Mouse (Mus musculus): Measurements from ENCODE around the gene Atf7ip2. TPM values are rescaled to one million over a fixed set of nuclear protein-coding genes. Genes with fewer than 3 reads are reported as not detected.

The Atf7ip2 gene
- polyA plus RNA-seq (2014; fragmentation: Illumina TruSeq; extraction: RNeasy Lipid Tissue Mini Kit (QIAGEN cat#74804); ENCODE audit: insufficient read depth, low read depth, low replicate concordance): not detected

GRCm38 (mm10) chr16:10192679-10193506 lies at the start of gene Atf7ip2:
TSS of gene Atf7ip2 (plus strand) at chr16:10192712.

DNA sequence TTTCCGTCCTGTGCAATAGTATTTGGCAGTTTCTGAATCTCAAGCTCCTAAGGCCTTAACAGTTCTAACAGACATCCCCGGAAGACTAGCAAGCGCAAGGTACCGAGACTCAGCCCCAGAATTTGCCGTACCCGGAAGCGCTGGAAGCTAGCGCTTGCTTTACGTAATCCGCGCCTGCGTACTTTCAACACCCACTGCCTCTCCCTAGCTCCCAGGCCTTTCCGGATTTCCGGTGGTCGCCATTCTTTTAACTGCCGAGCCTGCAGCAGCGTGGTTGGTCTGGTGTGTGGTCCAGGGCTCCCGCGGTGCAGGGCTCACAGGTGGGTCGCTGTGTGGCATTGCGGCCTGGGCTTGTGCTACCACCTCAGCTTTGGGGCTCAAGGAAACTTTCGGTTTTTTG lies 22.5 kb upstream of the Atf7ip2 start, which contains the start of gene Rpl39l:
Rpl39l (plus strand) TSS at position 222 of the 400 bp plus-strand sequence.

Other genes with a start within 250 kb of the Atf7ip2 start
- gene Grin2a, start 197.2 kb upstream of the Atf7ip2 start, polyA plus RNA-seq (2014; fragmentation: Illumina TruSeq; extraction: RNeasy Lipid Tissue Mini Kit (QIAGEN cat#74804); ENCODE audit: insufficient read depth, low read depth, low replicate concordance): not detected
- gene Rpl39l, start 22.5 kb upstream of the Atf7ip2 start, polyA plus RNA-seq (2014; fragmentation: Illumina TruSeq; extraction: RNeasy Lipid Tissue Mini Kit (QIAGEN cat#74804); ENCODE audit: insufficient read depth, low read depth, low replicate concordance): 0.58 TPM
- 456 TPM for gene Emp2, start 121.3 kb downstream of the Atf7ip2 start, polyA plus RNA-seq (2014; fragmentation: Illumina TruSeq; extraction: RNeasy Lipid Tissue Mini Kit (QIAGEN cat#74804); ENCODE audit: insufficient read depth, low read depth, low replicate concordance)
- 4.8 TPM for gene Tekt5, start 202.8 kb downstream of the Atf7ip2 start, polyA plus RNA-seq (2014; fragmentation: Illumina TruSeq; extraction: RNeasy Lipid Tissue Mini Kit (QIAGEN cat#74804); ENCODE audit: insufficient read depth, low read depth, low replicate concordance)
- gene Nubp1, start 219.2 kb downstream of the Atf7ip2 start, polyA plus RNA-seq (2014; fragmentation: Illumina TruSeq; extraction: RNeasy Lipid Tissue Mini Kit (QIAGEN cat#74804); ENCODE audit: insufficient read depth, low read depth, low replicate concordance): 18.7 TPM

Measured in lung, adult 10 weeks (tissue).